Mouse (Mus musculus) left cerebral cortex, postnatal 10 days (tissue): ENCODE data around the gene Prepl. TPM values are rescaled to one million over a fixed set of nuclear protein-coding genes. Genes with fewer than 3 reads are reported as not detected.

ENCODE experiments used
- DNase-seq, 2 experiments: peaks; one replicate each; pipeline ENCODE4 v3.0.0; 2021 to 2022; ENCODE audit warnings: low spot score in 2 of 2, mixed read lengths in 1 of 2; ENCODE audit errors: extremely low spot score in 1 of 2
- intact Hi-C: fragments of 180-260 bp; cut with DNase I; formaldehyde crosslinking; loops from one replicate; pipeline ENCODE4 v1.15.1; 2025
- total RNA-seq, 2 experiments: library from RNA; stranded (reverse); gene quantifications; 2 replicates each; pipeline ENCODE4 v1.2.3; 2021

The Prepl gene
- total RNA-seq, 2 experiments from 2014 or later: 308 to 319 TPM

- intact Hi-C loops: no loop called here
- no peak for DNase-seq
Measured at GRCm38 (mm10) chr17:85073214-85073613, 16.8 kb downstream of the Prepl start.

- intact Hi-C loops: no loop called here
- DNase-seq: no peak
Measured at GRCm38 (mm10) chr17:85072383-85072782, 17.7 kb downstream of the Prepl start.

GRCm38 (mm10) chr17:85071088-85071775 is 18.8 kb downstream of the Prepl start:
- DNase-seq: no peak
- intact Hi-C loops: no loop called here

GRCm38 (mm10) chr17:85070658-85071057 is 19.4 kb downstream of the Prepl start:
- intact Hi-C loops: no loop called here
- no peak for DNase-seq

DNA sequence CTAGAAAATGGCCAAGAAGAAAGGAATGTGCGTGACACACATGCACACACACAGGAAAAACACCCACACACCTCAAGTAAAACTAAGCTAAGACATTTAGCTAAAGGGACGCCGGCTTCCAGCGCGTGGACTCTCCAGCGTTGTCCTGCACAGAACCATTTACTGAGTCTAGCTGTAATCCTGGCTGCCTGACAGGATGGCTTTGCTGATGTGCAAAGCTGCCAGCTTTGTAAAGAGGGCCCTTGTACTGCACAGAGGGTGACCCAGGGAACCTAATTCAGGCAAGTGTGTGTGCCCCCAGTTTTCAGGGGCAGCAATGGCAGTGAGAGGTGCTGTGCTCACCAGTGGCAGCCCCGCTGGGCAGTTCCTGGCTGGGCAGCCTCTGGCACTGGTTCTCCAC is 22.7 kb downstream of the Prepl start:
- intact Hi-C loops: loop anchor here (2.0 kb wide), 1 partner anchor 13 kb away; no protein-coding TSS in a partner anchor
- no peak for DNase-seq

- intact Hi-C loops: no loop called here
- no peak for DNase-seq
Measured at GRCm38 (mm10) chr17:85063560-85063959, 26.5 kb downstream of the Prepl start.

DNA sequence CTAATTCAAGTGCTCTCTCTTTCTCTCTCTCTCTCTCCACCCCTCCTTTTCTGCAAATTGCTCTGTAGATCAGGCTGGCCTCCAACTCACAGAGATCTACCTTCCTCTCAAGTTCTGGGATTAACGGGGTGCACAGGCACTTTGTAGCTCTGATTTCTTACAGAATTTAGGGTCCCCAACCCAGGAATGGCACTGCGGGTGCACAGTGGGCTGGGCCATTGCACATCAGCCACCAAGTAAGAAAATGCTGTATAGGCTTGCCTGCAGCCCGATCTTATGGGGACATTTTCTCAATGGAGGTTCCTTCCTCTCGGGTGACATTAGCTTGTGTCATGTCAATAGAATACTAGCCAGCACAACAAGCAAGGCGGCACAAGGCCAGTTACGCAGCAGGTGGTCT is 30.9 kb downstream of the Prepl start:
- no peak for DNase-seq
- intact Hi-C loops: no loop called here

DNA sequence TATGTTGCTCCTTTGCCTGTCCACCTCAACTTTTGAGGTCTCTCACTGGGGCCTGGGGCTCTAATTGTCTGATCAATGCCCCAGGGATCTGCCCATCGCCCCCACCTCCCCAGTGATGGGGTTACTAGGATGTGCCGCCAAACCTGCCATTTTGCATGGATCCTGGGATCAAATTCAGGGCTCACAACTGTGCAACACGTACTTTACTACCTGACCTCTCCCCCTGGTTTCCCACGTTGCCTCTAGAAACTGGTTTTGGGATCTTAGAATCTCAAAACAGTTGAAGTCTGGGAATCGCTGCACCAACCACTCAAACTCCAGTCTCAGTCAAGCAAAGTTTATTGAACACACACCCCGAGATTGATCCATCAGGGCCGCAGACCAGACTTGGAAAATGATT is 31.8 kb downstream of the Prepl start:
- intact Hi-C loops: no loop called here
- DNase-seq: no peak

DNA sequence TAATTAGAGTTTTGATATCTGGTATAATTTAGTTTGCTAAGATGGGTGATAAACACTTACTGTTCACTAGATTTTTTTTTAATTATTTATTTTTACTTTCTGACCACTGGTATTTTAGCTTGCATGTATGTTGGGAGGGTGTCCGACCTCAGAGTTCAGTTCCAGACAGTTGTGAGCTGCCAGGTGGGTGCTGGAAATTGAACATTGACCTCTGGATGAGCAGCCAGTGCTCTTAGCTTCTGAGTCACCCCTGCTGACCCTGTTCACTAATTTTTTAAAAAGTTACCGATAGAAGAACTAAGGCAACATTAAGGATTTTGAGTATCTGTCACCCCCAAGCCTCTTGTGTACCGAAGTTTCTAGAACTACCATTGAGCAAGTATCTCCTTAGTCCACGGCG is 41.7 kb downstream of the Prepl start:
- intact Hi-C loops: no loop called here
- DNase-seq: no peak

GRCm38 (mm10) chr17:85045160-85045559 is 44.9 kb downstream of the Prepl start:
- no peak for DNase-seq
- intact Hi-C loops: no loop called here

DNA sequence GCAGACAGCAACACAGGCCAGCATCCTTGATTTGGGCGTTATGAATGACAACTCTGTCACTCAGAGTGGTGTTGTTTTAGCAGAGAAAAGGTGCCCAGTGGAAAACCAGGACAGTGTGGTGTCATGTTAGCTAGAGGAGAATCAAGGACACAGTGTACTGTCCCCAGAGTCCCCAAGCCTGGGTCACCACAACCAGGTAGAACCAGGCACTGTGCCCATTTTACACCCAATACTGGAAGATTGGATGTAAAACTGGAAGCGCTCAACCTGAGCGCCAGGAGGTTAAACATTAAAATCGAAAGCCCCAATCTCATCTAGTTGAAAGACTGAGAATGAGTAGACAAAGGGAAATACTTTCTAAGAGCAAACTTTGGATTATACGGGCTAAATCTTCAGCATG is 45.6 kb downstream of the Prepl start:
- DNase-seq: no peak
- intact Hi-C loops: no loop called here

GRCm38 (mm10) chr17:85043404-85043816 is 46.6 kb downstream of the Prepl start:
- intact Hi-C loops: no loop called here
- DNase-seq: no peak

DNA sequence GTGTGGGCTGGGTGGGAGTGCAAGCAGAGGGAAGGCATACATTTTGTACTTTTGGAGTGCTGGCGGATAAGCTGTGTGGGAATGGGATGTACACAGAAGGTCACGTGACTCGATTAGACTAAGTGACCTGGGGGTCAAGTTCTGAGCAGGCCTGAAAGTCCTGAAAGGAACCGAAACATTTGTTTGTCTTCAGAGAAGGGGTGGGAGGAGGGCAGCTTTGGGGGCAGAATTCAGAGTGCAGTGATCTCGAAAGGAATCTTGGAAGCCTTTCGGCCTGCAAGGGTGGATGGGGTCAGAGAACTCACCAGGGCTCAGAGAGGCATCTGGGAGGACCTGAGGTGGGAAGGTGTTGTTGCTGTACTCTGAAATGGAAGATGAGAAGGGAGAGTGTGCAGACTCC is 47.6 kb downstream of the Prepl start:
- intact Hi-C loops: no loop called here
- DNase-seq: no peak

DNA sequence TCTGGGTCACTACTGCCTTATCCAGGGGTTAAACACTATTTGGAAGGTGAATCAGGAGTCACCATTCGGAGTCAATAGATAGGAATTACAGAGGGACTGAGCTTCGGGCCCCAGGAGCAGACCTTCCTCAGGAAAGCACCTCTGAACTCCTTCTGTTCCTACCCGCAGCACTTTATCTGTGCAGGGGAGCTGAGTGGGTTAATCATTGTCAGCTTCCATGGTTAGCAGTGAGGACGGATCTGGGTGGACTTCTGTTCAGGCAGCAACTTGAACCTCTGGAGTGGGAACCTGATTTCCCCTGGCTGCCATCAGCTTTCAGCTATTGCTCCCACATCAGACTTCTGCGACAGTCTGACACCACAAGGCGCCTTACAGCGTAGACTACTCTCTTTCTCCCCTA is 49.1 kb downstream of the Prepl start:
- DNase-seq: no peak
- intact Hi-C loops: no loop called here

GRCm38 (mm10) chr17:85038761-85039160 is 51.3 kb downstream of the Prepl start:
- no peak for DNase-seq
- intact Hi-C loops: loop anchor here (10.0 kb wide), 1 partner anchor 596 kb away; no protein-coding TSS in a partner anchor

DNA sequence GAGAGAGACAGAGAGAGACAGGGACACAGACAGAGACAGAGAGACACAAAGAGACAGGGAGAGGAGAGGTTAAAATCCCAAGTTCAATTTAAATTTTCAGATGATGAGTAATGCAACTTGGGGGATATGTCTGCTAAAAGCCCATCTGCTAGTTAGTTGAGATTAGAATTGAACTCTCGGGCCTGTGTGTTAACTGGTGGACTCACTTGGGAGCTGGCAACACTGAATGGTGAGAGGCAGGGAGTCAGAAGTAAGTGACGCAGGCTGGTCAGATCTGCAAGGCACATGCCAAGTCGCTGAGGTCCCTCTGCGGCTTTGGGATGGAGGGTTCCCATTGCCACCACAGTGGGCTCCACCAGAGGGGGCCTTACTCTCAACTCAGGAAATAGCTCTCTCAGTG is 51.7 kb downstream of the Prepl start:
- DNase-seq: no peak
- intact Hi-C loops: loop anchor here (10.0 kb wide), 1 partner anchor 596 kb away; no protein-coding TSS in a partner anchor

DNA sequence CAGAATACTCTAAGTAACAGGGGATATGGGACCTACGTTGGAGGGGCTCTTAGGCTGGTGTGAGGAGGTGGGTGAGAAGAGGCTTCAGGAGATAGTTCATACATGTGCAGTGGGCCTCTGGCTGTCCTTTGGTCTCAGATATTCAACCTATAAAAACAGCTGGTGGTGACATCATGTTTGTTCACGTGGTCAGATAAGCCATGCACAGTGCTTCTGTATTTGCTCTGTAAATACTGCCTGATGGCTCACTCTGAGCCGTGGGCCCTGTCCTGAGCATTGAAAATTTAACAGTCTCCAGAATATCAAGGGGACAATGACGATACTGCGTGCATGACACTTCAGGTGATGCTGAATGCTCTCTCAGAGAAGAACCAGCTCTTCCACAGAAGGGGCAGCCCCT is 52.2 kb downstream of the Prepl start:
- intact Hi-C loops: loop anchor here (10.0 kb wide), 1 partner anchor 597 kb away; no protein-coding TSS in a partner anchor
- DNase-seq: no peak

- DNase-seq: no peak
- intact Hi-C loops: loop anchor here (10.0 kb wide), 1 partner anchor 601 kb away; no protein-coding TSS in a partner anchor
Measured at GRCm38 (mm10) chr17:85034068-85034467, 56.0 kb downstream of the Prepl start.

DNA sequence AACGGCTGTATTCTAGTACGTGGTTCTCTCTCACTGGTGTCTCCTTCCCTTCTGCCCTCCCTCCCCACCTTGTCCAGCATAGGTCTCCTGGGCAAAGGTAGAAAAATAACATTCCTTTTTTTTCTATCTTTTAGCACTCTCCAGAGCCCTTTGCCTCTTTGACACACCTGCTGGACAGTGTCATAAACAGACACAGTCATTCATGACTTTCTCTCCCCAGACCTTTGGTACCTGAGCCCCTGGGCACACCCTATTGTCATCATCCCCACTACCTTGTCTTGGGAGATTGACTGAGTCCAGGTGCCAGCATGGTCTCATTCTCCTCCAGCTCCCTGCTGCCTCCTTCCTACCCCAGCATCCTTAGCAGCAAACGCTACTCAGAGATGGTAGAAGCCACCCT is 57.0 kb downstream of the Prepl start:
- intact Hi-C loops: loop anchor here (10.0 kb wide), 1 partner anchor 602 kb away; no protein-coding TSS in a partner anchor
- no peak for DNase-seq

DNA sequence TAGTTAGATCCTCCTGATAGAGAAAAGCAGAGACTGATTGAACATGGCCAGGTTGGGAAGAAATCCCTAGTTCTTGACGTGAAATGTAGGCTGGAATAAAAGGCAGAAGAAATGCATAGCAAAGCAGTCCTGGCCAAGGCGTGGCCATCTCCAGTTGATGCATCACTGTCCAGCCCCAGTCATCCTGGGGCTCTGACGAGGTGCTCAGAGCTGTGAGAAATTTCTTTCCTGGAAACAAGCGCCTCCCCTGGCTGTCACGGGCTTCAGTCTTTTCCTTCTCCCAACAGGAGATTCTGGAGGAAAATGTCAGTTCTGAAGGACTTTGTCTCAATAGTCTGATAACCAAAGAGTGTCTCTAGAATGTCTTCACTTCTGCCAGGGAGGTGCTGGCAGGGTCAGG is 59.4 kb downstream of the Prepl start:
- intact Hi-C loops: loop anchor here (10.0 kb wide), 1 partner anchor 604 kb away; no protein-coding TSS in a partner anchor
- DNase-seq: no peak

GRCm38 (mm10) chr17:85028797-85029196 is 61.2 kb downstream of the Prepl start:
- intact Hi-C loops: no loop called here
- DNase-seq: no peak
